Mouse (Mus musculus) kidney, adult 11 months (tissue): ENCODE data around the gene Cbfa2t3.
A peak's percentile ranks its signal among the peaks of the same experiment; 100 is the strongest.

Experiments used
- DNase-seq: peaks from one replicate; pipeline ENCODE4 v3.0.0; 2022

The Cbfa2t3 gene

GRCm38 (mm10) chr8:122717869-122718509 is 19.1 kb upstream of the Cbfa2t3 start:
- no peak for DNase-seq

GRCm38 (mm10) chr8:122716566-122716965 is 17.7 kb upstream of the Cbfa2t3 start:
- DNase-seq = no peak

- no peak for DNase-seq
These were observed 14.2 kb upstream of the Cbfa2t3 start for GRCm38 (mm10) chr8:122713157-122713518.

GRCm38 (mm10) chr8:122712411-122713156 is 13.7 kb upstream of the Cbfa2t3 start:
- no peak for DNase-seq

- DNase-seq = peak; percentile 82
These were observed 13.0 kb upstream of the Cbfa2t3 start for GRCm38 (mm10) chr8:122711891-122712365.

GRCm38 (mm10) chr8:122711480-122711879 is 12.6 kb upstream of the Cbfa2t3 start:
- DNase-seq = no peak

- DNase-seq = no peak
These were observed 10.6 kb upstream of the Cbfa2t3 start for GRCm38 (mm10) chr8:122709340-122710111.

- DNase-seq = no peak
These were observed 8.3 kb upstream of the Cbfa2t3 start for GRCm38 (mm10) chr8:122707184-122707583.

GRCm38 (mm10) chr8:122705901-122706561 is 7.1 kb upstream of the Cbfa2t3 start:
- DNase-seq = no peak

GRCm38 (mm10) chr8:122704612-122705011 is 5.7 kb upstream of the Cbfa2t3 start:
- DNase-seq = no peak

- no peak for DNase-seq
These were observed 4.0 kb upstream of the Cbfa2t3 start for GRCm38 (mm10) chr8:122702957-122703356.

GRCm38 (mm10) chr8:122702301-122702941 is 3.5 kb upstream of the Cbfa2t3 start:
- DNase-seq = no peak

- DNase-seq = no peak
These were observed 2.7 kb upstream of the Cbfa2t3 start for GRCm38 (mm10) chr8:122701441-122702185.

GRCm38 (mm10) chr8:122700628-122701027 is 1.7 kb upstream of the Cbfa2t3 start:
- DNase-seq = no peak

- DNase-seq = no peak
These were observed 598 bp downstream of the Cbfa2t3 start for GRCm38 (mm10) chr8:122698254-122698768.

GRCm38 (mm10) chr8:122697586-122697985 is 1.3 kb downstream of the Cbfa2t3 start:
- DNase-seq = no peak

GRCm38 (mm10) chr8:122697181-122697581 is 1.7 kb downstream of the Cbfa2t3 start:
- DNase-seq = peak; percentile 74

GRCm38 (mm10) chr8:122695438-122696042 is 3.4 kb downstream of the Cbfa2t3 start:
- peak; percentile 33 for DNase-seq

- DNase-seq = no peak
These were observed 6.8 kb downstream of the Cbfa2t3 start for GRCm38 (mm10) chr8:122692152-122692551.

- DNase-seq = no peak
These were observed 7.9 kb downstream of the Cbfa2t3 start for GRCm38 (mm10) chr8:122691018-122691417.

- no peak for DNase-seq
These were observed 9.6 kb downstream of the Cbfa2t3 start for GRCm38 (mm10) chr8:122689315-122689714.
